Mouse (Mus musculus): ENCODE results near the gene Hdgfl3. TPM values are rescaled to one million over a fixed set of nuclear protein-coding genes. Genes with fewer than 3 reads are reported as not detected.

Gene Hdgfl3
- polyA plus RNA-seq, 2 experiments: 17.9 to 21.3 TPM

DNA sequence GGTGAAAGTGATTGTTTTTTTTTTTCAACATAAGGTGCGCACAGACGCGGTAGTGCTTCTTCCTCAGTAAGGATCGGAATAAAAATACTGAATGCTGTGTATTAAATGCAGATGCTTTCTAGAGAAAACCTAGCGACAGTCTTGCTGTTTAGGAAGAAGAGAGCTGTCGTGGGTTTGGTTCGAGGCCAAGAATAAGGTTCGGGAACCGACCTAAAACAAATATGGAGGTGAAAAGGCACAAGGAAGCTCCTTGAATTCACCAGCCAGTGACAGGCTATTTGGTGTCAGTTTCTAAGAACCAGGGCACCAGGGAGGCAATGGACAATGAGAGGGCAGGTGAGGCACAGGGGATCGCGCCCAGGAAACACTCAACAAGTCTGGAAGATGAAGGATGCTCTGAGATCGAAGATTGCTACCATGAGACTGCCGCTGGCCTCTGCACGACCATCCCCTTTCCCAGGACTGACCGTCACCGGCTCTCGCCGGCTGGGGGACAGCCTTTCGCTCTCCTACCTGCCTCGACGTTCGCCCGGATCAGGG, 1.1 kb downstream of the Hdgfl3 start:
- DNase-seq (ENCODE audit: low spot score) (no peak), ATAC-seq (ENCODE audit: low FRiP score, low read depth) (no peak)
- no peaks in the 10 kb centered on the region for H3K9me3 ChIP-seq (ENCODE audit: control insufficient read depth, low read length)
- no peak for TF ChIP-seq POLR2A (IDR thresholded peaks at IDR 0.05; ENCODE audit: borderline replicate concordance, extremely low read depth, insufficient read depth, insufficient read length)
- H3K27ac ChIP-seq (replicated peaks; ENCODE audit: low read depth, low read length): peak overlapping the region; percentile 93
- H3K9ac ChIP-seq (ENCODE audit: low read depth, low read length, severe bottlenecking): peak overlapping the region; percentile 96
- H3K36me3 ChIP-seq (ENCODE audit: control insufficient read depth, insufficient read depth, low read length): no peaks in the 10 kb centered on the region
- H3K4me2 ChIP-seq (replicated peaks; ENCODE audit: low read depth, low read length, severe bottlenecking): peak overlapping the region; percentile 75
- H3K4me1 ChIP-seq (ENCODE audit: control insufficient read depth, insufficient read depth, low read length): peaks cover 12% of the 10 kb centered on the region
- H3K4me3 ChIP-seq (replicated peaks; ENCODE audit: low read length): peak overlapping the region; percentile 87
- 3% methylated on average over 23 of the region's 23 CpGs for WGBS
- no peaks in the 10 kb centered on the region for H3K27me3 ChIP-seq (ENCODE audit: control insufficient read depth, insufficient read depth, low read length)

DNA sequence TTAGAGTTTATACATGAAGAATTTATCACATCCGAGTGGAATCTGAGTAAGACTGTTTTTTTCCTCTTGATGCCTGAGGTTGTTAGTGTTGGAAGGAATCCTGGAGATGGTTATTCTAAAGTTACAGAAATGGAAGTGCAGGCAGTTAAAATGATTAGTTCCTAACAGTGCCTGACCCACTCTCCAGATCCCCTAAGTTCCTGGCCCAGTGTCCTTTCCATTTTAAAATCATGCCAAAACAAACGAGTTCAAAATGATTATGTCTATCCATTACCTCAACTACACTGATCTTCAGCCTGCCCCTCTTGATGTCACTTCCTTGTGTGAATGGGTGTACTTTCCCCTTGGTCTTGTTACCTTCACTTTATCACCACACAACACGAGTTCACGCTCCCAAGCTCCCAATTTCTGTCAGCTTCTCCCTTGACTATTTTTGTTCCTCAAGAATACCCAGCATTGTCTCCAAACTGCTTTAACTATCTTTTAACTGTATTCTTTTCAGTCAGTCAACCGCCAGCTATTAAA, 1.7 kb downstream of the Hdgfl3 start:
- no peak for ATAC-seq (ENCODE audit: low FRiP score, low read depth)
- peak overlapping the region; percentile 75 for H3K4me2 ChIP-seq (replicated peaks; ENCODE audit: low read depth, low read length, severe bottlenecking)
- 19% methylated on average over 5 of the region's 5 CpGs for WGBS
- DNase-seq (ENCODE audit: low spot score): no peak
- H3K4me1 ChIP-seq (ENCODE audit: control insufficient read depth, insufficient read depth, low read length): peaks cover 12% of the 10 kb centered on the region
- H3K27me3 ChIP-seq (ENCODE audit: control insufficient read depth, insufficient read depth, low read length): no peaks in the 10 kb centered on the region
- no peak overlapping the region for H3K27ac ChIP-seq (replicated peaks; ENCODE audit: low read depth, low read length)
- H3K9me3 ChIP-seq (ENCODE audit: control insufficient read depth, low read length): no peaks in the 10 kb centered on the region
- peak overlapping the region; percentile 87 for H3K4me3 ChIP-seq (replicated peaks; ENCODE audit: low read length)
- H3K36me3 ChIP-seq (ENCODE audit: control insufficient read depth, insufficient read depth, low read length): no peaks in the 10 kb centered on the region
- H3K9ac ChIP-seq (ENCODE audit: low read depth, low read length, severe bottlenecking): peak overlapping the region; percentile 96
- TF ChIP-seq POLR2A (IDR thresholded peaks at IDR 0.05; ENCODE audit: borderline replicate concordance, extremely low read depth, insufficient read depth, insufficient read length): no peak

DNA sequence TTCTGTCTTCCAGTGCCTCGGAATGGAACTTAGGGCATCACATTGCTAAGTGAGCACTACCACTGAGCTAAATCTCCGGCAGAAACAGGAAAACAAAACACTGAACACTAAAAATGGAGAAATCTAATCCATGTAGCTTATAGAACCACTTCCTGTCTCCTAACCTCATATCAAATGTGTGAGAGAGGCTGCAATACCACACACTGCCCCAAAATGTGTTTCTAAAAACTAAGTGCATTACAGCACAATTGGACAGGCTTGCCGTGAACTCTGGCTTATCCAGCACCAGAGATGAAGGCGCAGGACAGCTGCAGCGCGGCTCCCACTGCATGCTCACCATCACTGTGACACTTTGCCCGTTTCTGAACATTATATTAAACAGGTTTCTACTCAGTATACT, 5.3 kb downstream of the Hdgfl3 start:
- WGBS: 81% methylated on average over 7 of the region's 7 CpGs
- Histone ChIP-seq H3K27ac (replicated peaks; ENCODE audit: low read depth, low read length) (no peak overlapping the region), H3K4me1 (ENCODE audit: control insufficient read depth, insufficient read depth, low read length) (peaks cover 12% of the 10 kb centered on the region), H3K9me3 (ENCODE audit: control insufficient read depth, low read length) (no peaks in the 10 kb centered on the region), H3K36me3 (ENCODE audit: control insufficient read depth, insufficient read depth, low read length) (no peaks in the 10 kb centered on the region), H3K9ac (ENCODE audit: low read depth, low read length, severe bottlenecking) (no peak overlapping the region), H3K27me3 (ENCODE audit: control insufficient read depth, insufficient read depth, low read length) (no peaks in the 10 kb centered on the region), H3K4me3 (replicated peaks; ENCODE audit: low read length) (no peak overlapping the region), H3K4me2 (replicated peaks; ENCODE audit: low read depth, low read length, severe bottlenecking) (no peak overlapping the region)
- no peak for TF ChIP-seq POLR2A (IDR thresholded peaks at IDR 0.05; ENCODE audit: borderline replicate concordance, extremely low read depth, insufficient read depth, insufficient read length)
- ATAC-seq (ENCODE audit: low FRiP score, low read depth) (no peak), DNase-seq (ENCODE audit: low spot score) (no peak)

DNA sequence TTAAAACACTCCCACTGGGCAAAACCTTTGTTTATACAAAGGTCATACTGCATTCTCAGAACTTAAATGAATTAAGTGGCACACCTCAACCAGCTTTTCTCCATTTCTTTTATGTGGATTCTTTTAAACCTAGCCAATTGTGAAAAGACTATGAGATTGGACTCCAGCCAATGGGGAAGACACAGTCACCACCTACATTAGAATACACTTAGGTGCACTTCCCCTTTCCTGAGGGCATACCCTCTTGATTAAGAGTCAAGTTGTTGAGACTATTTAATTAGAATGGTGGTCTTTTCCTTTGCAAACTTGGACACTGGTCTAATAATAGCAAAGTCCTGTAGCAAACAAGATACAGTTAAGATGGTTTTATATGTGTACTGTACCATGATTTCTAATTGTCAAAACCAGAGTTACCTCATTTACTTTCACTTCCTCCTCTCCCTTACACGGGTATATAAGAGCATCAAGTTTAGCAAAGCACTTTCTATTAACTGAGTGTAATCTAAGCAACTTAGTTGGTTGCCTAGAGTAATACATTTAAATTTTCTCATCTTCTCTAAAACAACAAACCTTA, 12.8 kb downstream of the Hdgfl3 start:
- WGBS: 58% methylated on average over 1 of the region's 1 CpGs
- H3K4me2 ChIP-seq (replicated peaks; ENCODE audit: low read depth, low read length, severe bottlenecking): no peak overlapping the region
- H3K36me3 ChIP-seq (ENCODE audit: control insufficient read depth, insufficient read depth, low read length): no peaks in the 10 kb centered on the region
- no peak for TF ChIP-seq POLR2A (IDR thresholded peaks at IDR 0.05; ENCODE audit: borderline replicate concordance, extremely low read depth, insufficient read depth, insufficient read length)
- no peaks in the 10 kb centered on the region for H3K27me3 ChIP-seq (ENCODE audit: control insufficient read depth, insufficient read depth, low read length)
- no peak overlapping the region for H3K4me3 ChIP-seq (replicated peaks; ENCODE audit: low read length)
- 0 out of 2 replicates have a peak, but pooled peaks cover 3% of the 10 kb centered on the region for H3K4me1 ChIP-seq (ENCODE audit: control insufficient read depth, insufficient read depth, low read length)
- no peak overlapping the region for H3K9ac ChIP-seq (ENCODE audit: low read depth, low read length, severe bottlenecking)
- ATAC-seq (ENCODE audit: low FRiP score, low read depth) (no peak), DNase-seq (ENCODE audit: low spot score) (no peak)
- H3K9me3 ChIP-seq (ENCODE audit: control insufficient read depth, low read length): no peaks in the 10 kb centered on the region
- no peak overlapping the region for H3K27ac ChIP-seq (replicated peaks; ENCODE audit: low read depth, low read length)

DNA sequence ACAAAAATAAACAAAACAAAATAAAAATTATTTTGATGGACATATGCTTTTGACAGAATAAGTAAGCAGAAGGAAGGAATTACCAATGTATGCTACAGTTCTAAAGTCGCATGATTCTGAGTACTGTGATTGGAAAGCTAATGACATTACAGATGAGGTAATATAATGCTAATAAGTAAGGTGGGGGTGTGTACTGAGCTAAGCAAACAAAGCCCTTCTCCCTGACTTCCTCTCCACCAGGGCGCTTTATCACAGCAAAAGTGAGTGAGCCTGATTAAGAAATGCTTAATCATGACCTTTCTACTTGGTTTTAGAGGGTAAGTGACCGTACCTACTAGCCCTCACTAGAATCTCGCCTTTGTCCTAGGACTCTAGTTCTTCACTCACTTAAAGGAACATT, 14.0 kb downstream of the Hdgfl3 start:
- 87% methylated on average over 4 of the region's 4 CpGs for WGBS
- H3K27ac ChIP-seq (replicated peaks; ENCODE audit: low read depth, low read length): no peak overlapping the region
- H3K4me2 ChIP-seq (replicated peaks; ENCODE audit: low read depth, low read length, severe bottlenecking): no peak overlapping the region
- TF ChIP-seq POLR2A (IDR thresholded peaks at IDR 0.05; ENCODE audit: borderline replicate concordance, extremely low read depth, insufficient read depth, insufficient read length): no peak
- H3K27me3 ChIP-seq (ENCODE audit: control insufficient read depth, insufficient read depth, low read length): no peaks in the 10 kb centered on the region
- H3K9ac ChIP-seq (ENCODE audit: low read depth, low read length, severe bottlenecking): no peak overlapping the region
- no peaks in the 10 kb centered on the region for H3K36me3 ChIP-seq (ENCODE audit: control insufficient read depth, insufficient read depth, low read length)
- H3K4me1 ChIP-seq (ENCODE audit: control insufficient read depth, insufficient read depth, low read length): 0 out of 2 replicates have a peak, but pooled peaks cover 3% of the 10 kb centered on the region
- DNase-seq (ENCODE audit: low spot score) (no peak), ATAC-seq (ENCODE audit: low FRiP score, low read depth) (no peak)
- H3K9me3 ChIP-seq (ENCODE audit: control insufficient read depth, low read length): no peaks in the 10 kb centered on the region
- no peak overlapping the region for H3K4me3 ChIP-seq (replicated peaks; ENCODE audit: low read length)
